Mouse (Mus musculus): ENCODE results near the gene Dffb. TPM values are rescaled to one million over a fixed set of nuclear protein-coding genes. Genes with fewer than 3 reads are reported as not detected.

Dffb gene
- total RNA-seq, 2 experiments from 2014 or later: 3.1 to 5.4 TPM

Other genes with a start within 250 kb of the Dffb start
- gene A430005L14Rik, start 17.9 kb downstream of the Dffb start, total RNA-seq (2021): 10 to 100 TPM in 1 of 2 experiments, 1 to 10 TPM in 1; 9.5 to 14.6 TPM
- 10 to 100 TPM; 12.8 to 13.0 TPM for gene Cep104, start 68 bp upstream of the Dffb start, total RNA-seq (2021)
- gene Lrrc47, start 36.6 kb upstream of the Dffb start, total RNA-seq (2021): 10 to 100 TPM; 28.7 to 34.6 TPM
- 10 to 100 TPM; 10.2 to 11.1 TPM for gene Smim1, start 51.1 kb upstream of the Dffb start, total RNA-seq (2021)
- gene Ccdc27, start 67.6 kb upstream of the Dffb start, total RNA-seq (2021): not detected
- not detected for gene Trp73, start 165.1 kb upstream of the Dffb start, total RNA-seq (2021)
- gene Wrap73, start 167.2 kb upstream of the Dffb start, total RNA-seq (2021): 10 to 100 TPM in 1 of 2 experiments, 1 to 10 TPM in 1; 9.7 to 10.5 TPM
- 10 to 100 TPM; 80.1 to 90.4 TPM for gene Tprgl, start 185.5 kb upstream of the Dffb start, total RNA-seq (2021)
- 1 to 10 TPM; 4.4 to 4.7 TPM for gene Megf6, start 195.6 kb upstream of the Dffb start, total RNA-seq (2021)

Measured in gastrocnemius, postnatal 10 days (tissue).